Mouse (Mus musculus) lung, postnatal 0 days (tissue): ENCODE results near the gene Ppil4. TPM values are rescaled to one million over a fixed set of nuclear protein-coding genes. Genes with fewer than 3 reads are reported as not detected.

Experiments
- ATAC-seq: fragments of 200-750 bp; cut with Nextera tagmentation; 2 replicates; pipeline ENCODE4 v1.8.0; 2017; ENCODE audit warnings: moderate library complexity
- DNase-seq: peaks from one replicate; pipeline ENCODE4 v3.0.0-alpha.2; 2016; ENCODE audit warnings: low spot score
- H3K27ac ChIP-seq: fragments of 300-500 bp; sonication (generic); 2 replicates; pipeline ENCODE4 v1.5.1; 2014; ENCODE audit warnings: antibody characterized with exemption, mild to moderate bottlenecking, low read length, mixed read lengths
- H3K27me3 ChIP-seq: fragments of 300-500 bp; sonication (generic); replicated peaks from 2 replicates; pipeline ENCODE4 v1.6.1; 2014; ENCODE audit warnings: low read length, mixed read lengths; ENCODE audit not compliant: insufficient read depth
- H3K36me3 ChIP-seq: fragments of 300-500 bp; sonication (generic); 2 replicates; pipeline ENCODE4 v1.6.1; 2014; ENCODE audit warnings: low read length, mixed read lengths; ENCODE audit not compliant: insufficient read depth
- H3K4me1 ChIP-seq: fragments of 300-500 bp; sonication (generic); 2 replicates; pipeline ENCODE4 v1.6.1; 2014; ENCODE audit warnings: antibody characterized with exemption, low read depth, low read length, mixed read lengths; ENCODE audit not compliant: insufficient read depth
- H3K4me2 ChIP-seq: fragments of 300-500 bp; sonication (generic); replicated peaks from 2 replicates; pipeline ENCODE4 v1.6.1; 2014; ENCODE audit warnings: low read depth, mild to moderate bottlenecking, low read length, moderate library complexity, mixed read lengths
- H3K4me3 ChIP-seq: fragments of 300-500 bp; sonication (generic); 2 replicates; pipeline ENCODE4 v1.5.1; 2014; ENCODE audit warnings: low read depth, low read length
- H3K9ac ChIP-seq: fragments of 300-500 bp; sonication (generic); replicated peaks from 2 replicates; pipeline ENCODE4 v1.6.1; 2014; ENCODE audit warnings: low read depth, mild to moderate bottlenecking
- H3K9me3 ChIP-seq: fragments of 300-500 bp; sonication (generic); 2 replicates; pipeline ENCODE4 v1.6.1; 2016; ENCODE audit warnings: low read length, mixed read lengths
- CTCF ChIP-seq: IDR thresholded peaks from 2 replicates; pipeline ENCODE4 v1.5.1; 2016; ENCODE audit warnings: antibody characterized with exemption, mild to moderate bottlenecking
- EP300 ChIP-seq: IDR thresholded peaks from 2 replicates; pipeline ENCODE4 v1.6.1; 2016; ENCODE audit warnings: antibody characterized with exemption, mild to moderate bottlenecking, control low read depth
- WGBS: fragments of 180-500 bp; shearing (Covaris S2); extraction: QIAGEN DNeasy Blood & Tissue Kit; methylation state at CpG from one replicate; pipeline ENCODE4 v1.1.7; 2014; 5-methylcytosine and 5-hydroxymethylcytosine counted together
- polyA plus RNA-seq: library from polyadenylated mRNA; unstranded; fragments of >200 nt; fragmentation: Nextera tagmentation; extraction: Ambion mirVana; gene quantifications from 2 replicates; pipeline ENCODE4 v1.2.1, GENCODE M21; 2015

The Ppil4 gene
- polyA plus RNA-seq, 1 experiment from 2014 or later: 30.6 TPM

GRCm38 (mm10) chr10:7819156-7819555 is 26.5 kb downstream of the Ppil4 start:
- no peak overlapping the region for H3K9ac ChIP-seq
- H3K4me2 ChIP-seq: no peak overlapping the region
- H3K36me3 ChIP-seq: peaks cover 29% of the 10 kb centered on the region
- no peaks in the 10 kb centered on the region for H3K9me3 ChIP-seq
- no peaks in the 10 kb centered on the region for H3K27me3 ChIP-seq
- ATAC-seq (0 out of 2 replicates have a peak, but pooled peaks have one; percentile 6), DNase-seq (no peak)
- H3K27ac ChIP-seq: no peak overlapping the region
- TF ChIP-seq CTCF: no peak
- TF ChIP-seq EP300: no peak
- no peak overlapping the region for H3K4me3 ChIP-seq
- 80% methylated on average over 4 of the region's 4 CpGs for WGBS
- H3K4me1 ChIP-seq: no peaks in the 10 kb centered on the region

GRCm38 (mm10) chr10:7819603-7820002 is 26.9 kb downstream of the Ppil4 start:
- no peaks in the 10 kb centered on the region for H3K4me1 ChIP-seq
- no peak overlapping the region for H3K27ac ChIP-seq
- TF ChIP-seq EP300 (no peak), CTCF (no peak)
- ATAC-seq: peak; percentile 54
- H3K9ac ChIP-seq: no peak overlapping the region
- no peaks in the 10 kb centered on the region for H3K27me3 ChIP-seq
- peaks cover 29% of the 10 kb centered on the region for H3K36me3 ChIP-seq
- DNase-seq: no peak
- H3K9me3 ChIP-seq: no peaks in the 10 kb centered on the region
- H3K4me2 ChIP-seq: no peak overlapping the region
- H3K4me3 ChIP-seq: no peak overlapping the region
- 65% methylated on average over 4 of the region's 4 CpGs for WGBS

DNA sequence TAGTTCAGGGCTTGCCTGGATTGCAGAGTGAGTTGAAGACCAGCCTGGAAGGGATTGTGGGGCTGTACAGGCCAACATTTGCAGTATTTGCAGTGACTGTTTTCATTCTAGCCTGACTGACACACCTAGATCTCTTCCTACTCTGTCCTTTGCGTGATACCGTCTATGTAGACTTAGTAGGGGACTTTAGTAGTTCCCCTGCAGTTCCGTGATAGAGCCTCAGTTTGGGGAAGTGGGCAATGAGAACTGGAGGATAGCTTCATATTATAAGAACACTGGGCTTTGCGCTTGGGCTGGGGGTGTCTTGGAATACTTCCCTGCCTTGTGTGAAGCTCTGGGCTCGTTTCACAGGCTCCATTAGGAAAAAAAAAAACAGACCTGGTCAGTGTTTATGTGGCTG is 27.5 kb downstream of the Ppil4 start:
- Histone ChIP-seq H3K36me3 (peaks cover 29% of the 10 kb centered on the region), H3K27ac (no peak overlapping the region), H3K27me3 (no peaks in the 10 kb centered on the region), H3K4me2 (no peak overlapping the region), H3K4me3 (no peak overlapping the region), H3K9me3 (no peaks in the 10 kb centered on the region), H3K9ac (no peak overlapping the region), H3K4me1 (no peaks in the 10 kb centered on the region)
- WGBS: 84% methylated on average over 5 of the region's 5 CpGs
- DNase-seq: no peak
- ATAC-seq: no peak
- TF ChIP-seq EP300 (no peak), CTCF (no peak)

GRCm38 (mm10) chr10:7821981-7822380 is 29.3 kb downstream of the Ppil4 start:
- Histone ChIP-seq H3K4me2 (no peak overlapping the region), H3K27me3 (no peaks in the 10 kb centered on the region), H3K27ac (no peak overlapping the region), H3K4me3 (no peak overlapping the region), H3K9me3 (no peaks in the 10 kb centered on the region), H3K9ac (no peak overlapping the region), H3K36me3 (peaks cover 29% of the 10 kb centered on the region), H3K4me1 (no peaks in the 10 kb centered on the region)
- DNase-seq: no peak
- TF ChIP-seq CTCF: no peak
- no peak for TF ChIP-seq EP300
- WGBS: 92% methylated on average over 12 of the region's 12 CpGs
- no peak for ATAC-seq

GRCm38 (mm10) chr10:7824663-7825280 is 32.1 kb downstream of the Ppil4 start:
- no peak for ATAC-seq
- peaks cover 22% of the 10 kb centered on the region for H3K36me3 ChIP-seq
- no peaks in the 10 kb centered on the region for H3K27me3 ChIP-seq
- H3K4me2 ChIP-seq: no peak overlapping the region
- no peak overlapping the region for H3K9ac ChIP-seq
- TF ChIP-seq CTCF: no peak
- TF ChIP-seq EP300: no peak
- 71% methylated on average over 9 of the region's 9 CpGs for WGBS
- H3K27ac ChIP-seq: no peak overlapping the region
- DNase-seq: no peak
- no peak overlapping the region for H3K4me3 ChIP-seq
- H3K9me3 ChIP-seq: no peaks in the 10 kb centered on the region
- no peaks in the 10 kb centered on the region for H3K4me1 ChIP-seq

DNA sequence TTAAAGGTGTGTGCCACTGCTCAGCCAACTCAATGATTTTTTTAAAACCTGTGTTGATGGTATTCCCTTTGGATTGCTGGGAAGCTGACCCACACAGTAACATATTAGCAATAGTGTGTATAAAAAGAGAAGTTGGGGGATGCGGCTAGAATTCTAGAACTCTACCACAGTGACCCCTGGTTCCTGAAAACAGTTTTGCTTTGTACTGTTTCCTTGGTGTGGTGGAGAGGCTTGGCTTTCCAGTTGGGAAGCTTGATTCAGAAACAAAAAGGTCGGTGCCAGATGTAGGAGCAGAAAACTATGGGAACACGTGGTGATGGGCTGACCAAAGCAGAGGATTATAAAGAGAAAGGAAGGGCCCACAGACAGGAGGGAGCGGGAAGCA is 32.6 kb downstream of the Ppil4 start:
- Histone ChIP-seq H3K4me3 (no peak overlapping the region), H3K4me1 (no peaks in the 10 kb centered on the region), H3K27ac (no peak overlapping the region), H3K4me2 (no peak overlapping the region), H3K36me3 (peaks cover 22% of the 10 kb centered on the region), H3K27me3 (no peaks in the 10 kb centered on the region), H3K9ac (no peak overlapping the region), H3K9me3 (no peaks in the 10 kb centered on the region)
- 89% methylated on average over 4 of the region's 4 CpGs for WGBS
- DNase-seq (no peak), ATAC-seq (no peak)
- TF ChIP-seq EP300 (no peak), CTCF (no peak)

DNA sequence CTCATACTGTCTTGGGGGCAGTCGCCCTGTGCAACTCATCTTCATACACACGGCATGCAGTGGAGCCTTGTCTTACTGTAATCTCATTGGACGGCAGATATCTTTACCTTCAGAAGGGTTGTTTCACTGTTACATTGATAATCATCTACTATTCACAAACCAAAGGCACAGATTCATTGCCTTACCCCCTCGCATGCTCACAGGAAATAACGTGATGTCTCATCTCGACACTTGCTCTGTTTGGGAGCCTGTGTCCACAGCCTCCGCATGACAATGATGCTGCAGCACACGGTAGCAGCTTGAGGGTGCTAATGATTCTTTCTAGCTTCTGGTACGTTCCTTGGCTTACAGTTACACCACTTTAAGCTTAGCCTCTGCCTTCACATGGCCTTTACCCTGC is 33.4 kb downstream of the Ppil4 start:
- Histone ChIP-seq H3K9ac (no peak overlapping the region), H3K27ac (no peak overlapping the region), H3K4me1 (no peaks in the 10 kb centered on the region), H3K9me3 (no peaks in the 10 kb centered on the region), H3K4me2 (no peak overlapping the region), H3K36me3 (peaks cover 19% of the 10 kb centered on the region), H3K27me3 (no peaks in the 10 kb centered on the region), H3K4me3 (no peak overlapping the region)
- WGBS: 91% methylated on average over 9 of the region's 9 CpGs
- DNase-seq (no peak), ATAC-seq (no peak)
- TF ChIP-seq EP300: no peak
- no peak for TF ChIP-seq CTCF
